Mouse (Mus musculus): ENCODE data around the gene Rcl1.

DNA sequence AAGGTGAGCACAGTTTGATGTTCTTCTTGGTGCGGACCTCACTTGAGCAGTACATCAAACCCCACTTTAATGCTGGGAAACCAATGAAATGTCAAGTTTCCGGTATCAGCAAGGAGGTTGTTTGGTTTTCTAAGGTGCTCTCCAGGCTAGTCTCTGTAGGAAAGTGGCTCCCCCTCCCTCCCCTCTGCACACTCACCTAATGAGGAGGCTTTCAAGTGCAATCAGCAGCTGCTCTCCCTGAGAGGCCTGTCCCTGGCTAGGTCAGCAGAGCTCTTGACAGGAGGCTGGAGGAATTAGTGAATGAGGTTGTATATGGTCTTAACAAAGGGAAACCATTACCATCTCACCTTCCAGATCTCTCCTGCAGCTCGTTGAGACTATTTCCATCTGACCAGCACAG is 54.4 kb downstream of the Rcl1 start:
- no peak for TF ChIP-seq JUN (IDR thresholded peaks at IDR 0.05; ENCODE audit: insufficient read depth, low read depth, low read length)
- no peak for TF ChIP-seq POLR2A (IDR thresholded peaks at IDR 0.05; ENCODE audit: low read depth, low read length)
- no peak for TF ChIP-seq CTCF (conservative IDR thresholded peaks at IDR 0.05 in 1 of 2, IDR thresholded peaks at IDR 0.05 in 1 of 2; ENCODE audit: low read depth in 2 of 2, low read length in 2 of 2)
- no peak for TF ChIP-seq ZNF384 (IDR thresholded peaks at IDR 0.05; ENCODE audit: low read depth, low read length)
- TF ChIP-seq ZKSCAN1 (IDR thresholded peaks at IDR 0.05; ENCODE audit: borderline replicate concordance, low read depth, low read length): no peak
- no peak for TF ChIP-seq ZC3H11A (IDR thresholded peaks at IDR 0.05; ENCODE audit: low read depth, low read length)
- no peak for TF ChIP-seq MAFK (IDR thresholded peaks at IDR 0.05; ENCODE audit: insufficient replicate concordance, low read length)
- TF ChIP-seq CHD2 (IDR thresholded peaks at IDR 0.05; ENCODE audit: low read length): no peak
- TF ChIP-seq JUND (conservative IDR thresholded peaks at IDR 0.05; ENCODE audit: low read depth, low read length): no peak
- no peak for TF ChIP-seq MAX (IDR thresholded peaks at IDR 0.05; ENCODE audit: low read length)
- no peak for TF ChIP-seq TCF12 (IDR thresholded peaks at IDR 0.05; ENCODE audit: low read depth, low read length)
- TF ChIP-seq ETS1 (conservative IDR thresholded peaks at IDR 0.05; ENCODE audit: low read depth, low read length): no peak
- no peak for TF ChIP-seq EP300 (IDR thresholded peaks at IDR 0.05; ENCODE audit: low read length)

Measured in CH12.LX (cell line).